Mouse (Mus musculus) granulocyte monocyte progenitor cell, adult 5-6 weeks (primary cell): ENCODE measurements around the gene Klhl11. TPM values are rescaled to one million over a fixed set of nuclear protein-coding genes. Genes with fewer than 3 reads are reported as not detected.

Experiments used
- ATAC-seq: replicated peaks from 2 replicates; pipeline ENCODE4 v1.8.0; 2016; ENCODE audit warnings: mild to moderate bottlenecking, moderate TSS enrichment, inconsistent platforms; ENCODE audit not compliant: poor library complexity, severe bottlenecking
- total RNA-seq, 2 experiments: library from RNA; stranded (forward) in 1 of 2; stranded (reverse) in 1 of 2; fragments of 200-712, 200-1000 nt in 1 of 2; fragments of >200 nt in 1 of 2; fragmentation: Nextera tagmentation in 1 of 2; gene quantifications; 2 replicates each; pipeline ENCODE4 v1.2.3; 2014 to 2017

Gene Klhl11
- total RNA-seq, 2 experiments from 2014 or later, result 7.0 to 16.7 TPM

GRCm38 (mm10) chr11:100472935-100473295, 374 bp upstream of the Klhl11 start:
- ATAC-seq, result peak; percentile 12

GRCm38 (mm10) chr11:100471352-100472196, 967 bp downstream of the Klhl11 start:
- ATAC-seq, result 0 out of 2 replicates have a peak, but pooled peaks have one; percentile 2

- ATAC-seq, result no peak
Measured at GRCm38 (mm10) chr11:100465833-100466232, 6.7 kb downstream of the Klhl11 start.

GRCm38 (mm10) chr11:100465229-100465792, 7.2 kb downstream of the Klhl11 start:
- no peak for ATAC-seq

GRCm38 (mm10) chr11:100462699-100463098, 9.8 kb downstream of the Klhl11 start:
- no peak for ATAC-seq

- no peak for ATAC-seq
Measured at GRCm38 (mm10) chr11:100457711-100458110, 14.8 kb downstream of the Klhl11 start.

GRCm38 (mm10) chr11:100457247-100457646, 15.3 kb downstream of the Klhl11 start:
- no peak for ATAC-seq

GRCm38 (mm10) chr11:100442625-100443024, 29.9 kb downstream of the Klhl11 start:
- no peak for ATAC-seq

- ATAC-seq, result no peak
Measured at GRCm38 (mm10) chr11:100441797-100442196, 30.7 kb downstream of the Klhl11 start, which contains the start of the genes Nt5c3b and Klhl10. Nt5c3b (minus strand) TSS chr11:100441808. Klhl10 (plus strand) TSS chr11:100441917.

GRCm38 (mm10) chr11:100440691-100441522, 31.6 kb downstream of the Klhl11 start:
- ATAC-seq, result peak; percentile 95

- no peak for ATAC-seq
Measured at GRCm38 (mm10) chr11:100437901-100438300, 34.6 kb downstream of the Klhl11 start.

- ATAC-seq, result no peak
Measured at GRCm38 (mm10) chr11:100435678-100436246, 36.8 kb downstream of the Klhl11 start.

- no peak for ATAC-seq
Measured at GRCm38 (mm10) chr11:100432002-100432401, 40.5 kb downstream of the Klhl11 start.

- no peak for ATAC-seq
Measured at GRCm38 (mm10) chr11:100430052-100430451, 42.5 kb downstream of the Klhl11 start.

- no peak for ATAC-seq
Measured at GRCm38 (mm10) chr11:100428612-100429199, 43.8 kb downstream of the Klhl11 start.

- peak; percentile 80 for ATAC-seq
Measured at GRCm38 (mm10) chr11:100426820-100427219, 45.7 kb downstream of the Klhl11 start.

- 0 out of 2 replicates have a peak, but pooled peaks have one; percentile 20 for ATAC-seq
Measured at GRCm38 (mm10) chr11:100425851-100426250, 46.7 kb downstream of the Klhl11 start.

- ATAC-seq, result no peak
Measured at GRCm38 (mm10) chr11:100423836-100424235, 48.7 kb downstream of the Klhl11 start.

- ATAC-seq, result no peak
Measured at GRCm38 (mm10) chr11:100421537-100421936, 51.0 kb downstream of the Klhl11 start.
